Mouse (Mus musculus): ENCODE data around the gene Ogn. TPM values are rescaled to one million over a fixed set of nuclear protein-coding genes. Genes with fewer than 3 reads are reported as not detected.

The Ogn gene
- polyA plus RNA-seq, 1 experiment from 2014 or later, result 68.3 TPM

DNA sequence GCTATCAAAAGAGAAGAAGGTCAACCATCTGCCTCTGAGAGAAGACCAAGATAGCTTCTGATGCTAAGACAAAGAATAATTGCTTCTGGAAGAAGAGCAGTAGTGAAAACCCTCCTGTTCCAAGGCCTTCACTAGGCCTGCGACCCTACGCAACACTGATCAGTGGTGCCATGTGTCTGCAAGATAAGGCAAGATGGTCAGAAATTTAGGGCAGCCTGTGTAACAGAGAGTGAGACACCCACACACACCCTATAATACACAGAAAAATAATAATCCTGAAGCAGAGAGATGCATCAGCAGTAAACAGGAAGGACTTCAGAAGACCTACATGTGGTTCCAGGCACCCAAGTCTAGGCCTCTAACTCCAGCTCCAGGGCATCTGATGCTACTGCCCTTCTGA is 32.1 kb downstream of the Ogn start:
- Histone ChIP-seq H3K27ac (ENCODE audit: low read depth, low read length) (no peak overlapping the region), H3K27me3 (replicated peaks; ENCODE audit: control insufficient read depth, insufficient read depth, low read length) (no peaks in the 10 kb centered on the region), H3K9ac (ENCODE audit: low read depth, low read length) (no peak overlapping the region), H3K36me3 (ENCODE audit: control insufficient read depth, insufficient read depth) (no peaks in the 10 kb centered on the region), H3K4me1 (replicated peaks; ENCODE audit: control insufficient read depth, insufficient read depth, low read length) (no peaks in the 10 kb centered on the region; the same call in 1 of the 2 replicates), H3K9me3 (ENCODE audit: control insufficient read depth) (no peaks in the 10 kb centered on the region), H3K4me2 (replicated peaks; ENCODE audit: low read depth) (no peak overlapping the region), H3K4me3 (ENCODE audit: low read depth, low read length) (no peak overlapping the region)
- no peak for ATAC-seq
- WGBS, result 96% methylated on average over 2 of the region's 2 CpGs
- no peak for TF ChIP-seq CTCF (IDR thresholded peaks at IDR 0.05; ENCODE audit: low read depth)

DNA sequence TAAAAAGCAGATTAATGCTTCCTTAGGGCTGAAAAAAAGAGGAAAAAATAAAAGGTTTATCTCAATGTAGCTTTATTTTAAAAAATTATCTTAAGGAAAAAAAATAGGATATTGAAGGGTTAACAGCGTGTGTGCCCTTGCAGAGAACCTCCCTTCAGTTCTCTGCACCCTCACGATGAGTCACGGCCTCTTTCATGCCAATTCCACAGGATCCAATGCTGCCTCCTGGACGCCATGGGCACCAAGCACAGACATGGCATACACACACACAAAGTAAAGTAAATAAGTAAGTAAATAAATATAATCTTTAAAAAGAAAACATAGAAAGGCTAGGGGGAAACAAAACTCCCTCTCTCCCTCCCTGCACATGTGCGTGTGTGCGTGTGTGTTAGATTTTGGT is 34.8 kb downstream of the Ogn start:
- no peak overlapping the region for H3K4me2 ChIP-seq (replicated peaks; ENCODE audit: low read depth)
- WGBS, result 67% methylated on average over 6 of the region's 6 CpGs
- no peak overlapping the region for H3K27ac ChIP-seq (ENCODE audit: low read depth, low read length)
- no peaks in the 10 kb centered on the region for H3K9me3 ChIP-seq (ENCODE audit: control insufficient read depth)
- TF ChIP-seq CTCF (IDR thresholded peaks at IDR 0.05; ENCODE audit: low read depth), result no peak
- no peak for ATAC-seq
- H3K4me3 ChIP-seq (ENCODE audit: low read depth, low read length), result no peak overlapping the region
- H3K9ac ChIP-seq (ENCODE audit: low read depth, low read length), result no peak overlapping the region
- H3K4me1 ChIP-seq (replicated peaks; ENCODE audit: control insufficient read depth, insufficient read depth, low read length), result no peaks in the 10 kb centered on the region; the same call in 1 of the 2 replicates
- no peaks in the 10 kb centered on the region for H3K36me3 ChIP-seq (ENCODE audit: control insufficient read depth, insufficient read depth)
- no peaks in the 10 kb centered on the region for H3K27me3 ChIP-seq (replicated peaks; ENCODE audit: control insufficient read depth, insufficient read depth, low read length)

DNA sequence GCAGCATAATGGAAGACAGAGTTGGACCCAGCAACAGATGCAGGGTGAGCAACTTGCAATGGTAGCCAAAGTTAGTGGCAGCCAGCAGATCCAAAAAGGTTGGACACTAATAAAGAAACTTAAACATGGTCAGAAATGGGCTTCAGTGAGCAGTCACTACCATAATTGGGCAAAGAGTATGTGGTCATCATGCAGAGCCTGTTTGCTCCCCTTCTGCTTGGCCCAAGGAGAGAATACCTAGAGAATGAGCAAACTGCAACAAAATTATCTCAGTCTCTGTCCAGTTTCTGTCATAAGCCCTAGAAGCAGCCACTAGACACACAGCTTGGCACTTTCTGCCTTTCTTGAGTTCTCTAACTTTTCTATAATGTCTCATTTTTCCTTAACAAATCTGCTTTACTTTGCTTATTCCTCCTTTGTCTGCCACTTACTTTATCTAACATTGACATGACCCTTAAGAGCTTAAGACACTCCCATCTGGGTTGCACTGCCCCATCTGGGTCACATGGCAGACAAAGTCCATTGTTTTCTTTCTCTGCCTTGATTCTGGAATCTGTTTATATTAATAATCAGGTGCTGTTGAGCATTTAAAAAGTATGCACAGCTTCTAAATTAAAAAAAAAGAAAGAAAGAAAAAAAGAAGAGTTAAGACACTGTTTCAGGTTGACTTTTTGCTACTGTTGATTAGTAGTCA is 36.0 kb downstream of the Ogn start:
- H3K4me2 ChIP-seq (replicated peaks; ENCODE audit: low read depth), result no peak overlapping the region
- ATAC-seq, result 0 out of 2 replicates have a peak, but pooled peaks have one; percentile 43
- H3K36me3 ChIP-seq (ENCODE audit: control insufficient read depth, insufficient read depth), result no peaks in the 10 kb centered on the region
- TF ChIP-seq CTCF (IDR thresholded peaks at IDR 0.05; ENCODE audit: low read depth), result no peak
- no peak overlapping the region for H3K9ac ChIP-seq (ENCODE audit: low read depth, low read length)
- H3K4me1 ChIP-seq (replicated peaks; ENCODE audit: control insufficient read depth, insufficient read depth, low read length), result no peaks in the 10 kb centered on the region; the same call in 1 of the 2 replicates
- no peaks in the 10 kb centered on the region for H3K9me3 ChIP-seq (ENCODE audit: control insufficient read depth)
- H3K4me3 ChIP-seq (ENCODE audit: low read depth, low read length), result no peak overlapping the region
- H3K27ac ChIP-seq (ENCODE audit: low read depth, low read length), result no peak overlapping the region
- H3K27me3 ChIP-seq (replicated peaks; ENCODE audit: control insufficient read depth, insufficient read depth, low read length), result no peaks in the 10 kb centered on the region

DNA sequence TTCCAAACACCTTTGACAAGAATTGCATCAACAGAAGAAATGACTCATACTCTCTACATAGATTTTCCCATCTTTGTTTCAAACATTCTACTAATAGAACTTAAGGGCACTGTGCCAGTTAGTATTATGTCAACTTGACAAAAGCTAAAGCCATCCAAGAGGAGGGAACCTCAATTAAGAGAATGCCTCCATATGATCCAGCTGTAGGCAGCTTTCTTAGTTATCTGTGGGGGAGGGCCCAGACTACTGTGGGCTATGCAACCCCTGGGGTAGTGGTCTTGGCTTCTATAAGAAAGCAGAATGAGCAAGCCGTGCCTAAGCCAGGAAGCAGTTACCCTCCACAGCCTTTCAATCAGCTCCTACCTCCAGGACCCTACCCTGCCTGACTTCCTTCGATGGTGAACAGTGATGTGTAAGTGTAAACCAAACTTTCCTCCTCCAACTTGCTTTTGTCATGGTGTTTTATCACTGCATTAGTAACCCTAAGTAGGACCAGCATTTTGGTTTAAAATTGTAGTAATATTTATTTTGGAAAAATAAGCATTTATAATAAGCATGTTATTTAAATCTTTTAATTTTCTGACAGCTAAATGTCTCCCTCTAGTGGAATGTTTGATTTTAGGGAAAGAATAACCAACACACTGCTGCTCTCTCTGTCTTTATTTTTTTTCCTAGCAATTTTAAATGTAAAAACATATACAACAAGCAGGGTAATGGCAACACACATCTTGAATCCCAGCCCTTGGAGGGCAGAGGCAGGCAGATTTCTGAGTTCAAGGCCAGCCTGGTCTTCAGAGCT is 37.1 kb downstream of the Ogn start:
- Histone ChIP-seq H3K9me3 (ENCODE audit: control insufficient read depth) (no peaks in the 10 kb centered on the region), H3K4me2 (replicated peaks; ENCODE audit: low read depth) (no peak overlapping the region), H3K27ac (ENCODE audit: low read depth, low read length) (no peak overlapping the region), H3K27me3 (replicated peaks; ENCODE audit: control insufficient read depth, insufficient read depth, low read length) (no peaks in the 10 kb centered on the region), H3K4me1 (replicated peaks; ENCODE audit: control insufficient read depth, insufficient read depth, low read length) (no peaks in the 10 kb centered on the region; the same call in 1 of the 2 replicates), H3K36me3 (ENCODE audit: control insufficient read depth, insufficient read depth) (no peaks in the 10 kb centered on the region), H3K9ac (ENCODE audit: low read depth, low read length) (no peak overlapping the region), H3K4me3 (ENCODE audit: low read depth, low read length) (no peak overlapping the region)
- peak; percentile 69 for TF ChIP-seq CTCF (IDR thresholded peaks at IDR 0.05; ENCODE audit: low read depth)
- ATAC-seq, result peak; percentile 22; the same call in 1 of the 2 replicates
- WGBS, result 54% methylated on average over 2 of the region's 2 CpGs

DNA sequence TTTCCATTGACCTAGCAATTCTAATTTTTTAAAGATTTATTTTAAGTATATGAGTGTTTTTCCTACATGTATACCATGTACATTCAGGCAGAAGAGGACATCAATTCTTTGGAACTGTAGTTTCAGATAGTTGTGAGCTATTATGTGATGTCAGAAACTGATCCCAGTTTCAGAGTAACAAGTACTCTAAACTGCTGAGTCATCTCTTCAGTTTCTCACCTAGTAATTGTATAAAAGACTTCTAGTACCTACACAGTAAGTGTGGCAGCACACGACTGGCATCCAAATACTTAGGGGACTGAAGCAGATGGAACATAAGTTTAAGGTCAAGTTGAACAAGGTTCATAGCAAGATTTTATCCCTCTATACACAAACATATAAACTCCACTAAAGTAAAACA is 38.2 kb downstream of the Ogn start:
- Histone ChIP-seq H3K4me3 (ENCODE audit: low read depth, low read length) (no peak overlapping the region), H3K27ac (ENCODE audit: low read depth, low read length) (no peak overlapping the region), H3K9ac (ENCODE audit: low read depth, low read length) (no peak overlapping the region), H3K9me3 (ENCODE audit: control insufficient read depth) (no peaks in the 10 kb centered on the region), H3K27me3 (replicated peaks; ENCODE audit: control insufficient read depth, insufficient read depth, low read length) (no peaks in the 10 kb centered on the region), H3K4me2 (replicated peaks; ENCODE audit: low read depth) (no peak overlapping the region), H3K4me1 (replicated peaks; ENCODE audit: control insufficient read depth, insufficient read depth, low read length) (no peaks in the 10 kb centered on the region; the same call in 1 of the 2 replicates), H3K36me3 (ENCODE audit: control insufficient read depth, insufficient read depth) (no peaks in the 10 kb centered on the region)
- TF ChIP-seq CTCF (IDR thresholded peaks at IDR 0.05; ENCODE audit: low read depth), result no peak
- 80% methylated on average over 1 of the region's 1 CpGs for WGBS
- ATAC-seq, result no peak

DNA sequence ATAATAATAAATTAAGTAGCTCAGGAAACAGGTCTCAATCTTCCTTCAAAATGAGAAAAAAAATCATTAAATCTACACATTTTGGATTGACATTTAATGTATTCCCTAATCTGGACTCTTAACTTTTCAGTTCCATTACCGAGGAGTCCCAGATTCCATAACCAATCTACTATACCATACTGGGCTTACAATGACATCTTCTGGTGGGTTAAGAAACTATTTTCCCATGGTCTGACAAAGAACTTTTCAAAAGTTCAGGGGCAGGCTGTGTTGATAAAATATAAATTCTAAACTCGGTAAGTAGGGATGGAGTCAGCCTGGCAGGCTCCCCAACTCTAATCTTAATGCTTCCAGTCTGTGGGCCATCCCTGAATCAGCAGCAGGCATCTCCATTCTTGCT is 43.3 kb downstream of the Ogn start:
- Histone ChIP-seq H3K9me3 (ENCODE audit: control insufficient read depth) (no peaks in the 10 kb centered on the region), H3K36me3 (ENCODE audit: control insufficient read depth, insufficient read depth) (peaks cover 5% of the 10 kb centered on the region; the same call in 1 of the 2 replicates), H3K4me1 (replicated peaks; ENCODE audit: control insufficient read depth, insufficient read depth, low read length) (no peaks in the 10 kb centered on the region), H3K9ac (ENCODE audit: low read depth, low read length) (no peak overlapping the region), H3K27me3 (replicated peaks; ENCODE audit: control insufficient read depth, insufficient read depth, low read length) (no peaks in the 10 kb centered on the region), H3K4me2 (replicated peaks; ENCODE audit: low read depth) (peak overlapping the region; percentile 6; the same call in 1 of the 2 replicates), H3K27ac (ENCODE audit: low read depth, low read length) (no peak overlapping the region), H3K4me3 (ENCODE audit: low read depth, low read length) (no peak overlapping the region)
- no peak for ATAC-seq
- WGBS, result 31% methylated on average over 2 of the region's 2 CpGs
- TF ChIP-seq CTCF (IDR thresholded peaks at IDR 0.05; ENCODE audit: low read depth), result peak; percentile 47
